ENCODE assay signal across 24 mouse cellular contexts in genomic region chr6:138075723-138076122, GRCm38 (mm10). TPM values are rescaled to one million over a fixed set of nuclear protein-coding genes. Genes with fewer than 3 reads are reported as not detected.
"Had no signal": no experiment of that assay in that cellular context is flagged by ENCODE, and none has a peak within 500 bp of the region (broad histone marks: within the 10 kb centered on the region; RNA-seq: fewer than 3 reads in every experiment).

No protein-coding gene starts in this region.

- H3K9me3 ChIP-seq: intestine, embryonic 15.5 days; limb, embryonic 10.5 days; limb, embryonic 13.5 days; liver, embryonic 15.5 days had no signal

- H3K4me2 ChIP-seq: intestine, embryonic 15.5 days; limb, embryonic 13.5 days; liver, embryonic 15.5 days; lung, embryonic 14.5 days; midbrain, embryonic 11.5 days had no signal

- H3K9ac ChIP-seq: intestine, embryonic 15.5 days; limb, embryonic 13.5 days; liver, embryonic 15.5 days; lung, embryonic 14.5 days had no signal

- DNase-seq: kidney, adult 18-20 months; kidney, adult 9 months; kidney, postnatal 14 days; kidney, postnatal 4 days; layer of hippocampus, adult 9-11 months; liver; lung, embryonic 14.5 days; midbrain, embryonic 14.5 days; thymus, adult 18-20 months; thymus, postnatal 36 days had no signal

- H3K4me3 ChIP-seq: intestine, embryonic 15.5 days; limb, embryonic 10.5 days; limb, embryonic 13.5 days; liver, embryonic 15.5 days had no signal

- H3K27ac ChIP-seq: intestine, embryonic 15.5 days; limb, embryonic 10.5 days; limb, embryonic 13.5 days; liver, embryonic 15.5 days; macrophage had no signal

- H3K36me3 ChIP-seq: intestine, embryonic 15.5 days; limb, embryonic 10.5 days; limb, embryonic 13.5 days; liver, embryonic 15.5 days had no signal

- ATAC-seq: intestine, embryonic 15.5 days; lung, postnatal 0 days had no signal

- H3K27me3 ChIP-seq: intestine, embryonic 15.5 days; limb, embryonic 13.5 days; liver, embryonic 15.5 days had no signal

- H3K4me1 ChIP-seq: intestine, embryonic 15.5 days; liver, embryonic 15.5 days had no signal

RNA-seq across cellular contexts. Expression of gene Slc15a5, which starts 4.0 kb away (rescaled TPM):
- total RNA-seq: layer of hippocampus, adult 18-20 months; left cerebral cortex, adult 18-20 months; megakaryocyte-erythroid progenitor cell, adult 5-6 weeks had no signal
- polyA plus RNA-seq: intestine, embryonic 15.5 days; limb, embryonic 10.5 days; limb, embryonic 13.5 days; liver, embryonic 15.5 days; lung, embryonic 14.5 days; lung, postnatal 0 days; macrophage; midbrain, embryonic 11.5 days; neural tube, embryonic 11.5 days; neural tube, embryonic 14.5 days; spleen, adult 2 months; stomach, embryonic 16.5 days had no signal
